8 mouse cellular contexts compared by ENCODE assay signal in the genomic region with DNA sequence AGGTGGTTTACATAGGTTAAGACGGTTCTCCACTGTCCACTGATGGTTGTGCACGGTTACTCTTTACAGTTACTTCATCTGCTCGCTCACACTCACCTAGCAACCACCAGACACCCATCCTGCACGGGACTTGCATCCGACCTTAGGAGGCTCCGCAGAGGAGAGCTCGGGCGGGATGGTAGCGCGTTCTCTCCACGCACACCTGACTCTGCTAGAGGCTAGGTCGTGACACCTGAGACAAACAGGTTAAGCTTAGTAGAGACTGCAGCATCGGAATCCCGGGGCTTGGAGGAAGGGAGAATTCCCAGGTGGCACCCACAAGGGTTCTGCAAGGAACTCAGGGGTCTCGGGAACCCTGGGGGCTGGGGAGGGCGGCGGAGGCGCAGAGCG. TPM values are rescaled to one million over a fixed set of nuclear protein-coding genes. Genes with fewer than 3 reads are reported as not detected.
DNase-seq lines count a peak whose midpoint lies in the region; ATAC-seq lines count a peak whose summit lies in the region.

A gene (plus strand): TSS at position 223 of the 390 bp plus-strand sequence.

- intact Hi-C loops in heart, postnatal 36 days (cut with DNase I), result loop anchor here (5.0 kb wide), 1 partner anchor 355 kb away; no protein-coding TSS in a partner anchor

- H3K9ac ChIP-seq in limb, embryonic 13.5 days, result peak within 1 kb of the TSS; percentile 98
- peak within 1 kb of the TSS; percentile 99 for H3K9ac ChIP-seq in neural tube, embryonic 12.5 days

- peak within 1 kb of the TSS; percentile 100 for H3K27ac ChIP-seq in forebrain, embryonic 10.5 days
- peak within 1 kb of the TSS; percentile 94 for H3K27ac ChIP-seq in limb, embryonic 13.5 days
- H3K27ac ChIP-seq in neural tube, embryonic 12.5 days, result peak within 1 kb of the TSS; percentile 83; the same call in 1 of the 2 replicates

- H3K36me3 ChIP-seq in forebrain, embryonic 10.5 days (replicated peaks), result peaks cover 31% of the 10 kb centered on the region
- peaks cover 25% of the 10 kb centered on the region for H3K36me3 ChIP-seq in limb, embryonic 13.5 days
- H3K36me3 ChIP-seq in neural tube, embryonic 12.5 days, result peaks cover 25% of the 10 kb centered on the region

- no peak for DNase-seq in heart, adult 18-20 months
- DNase-seq in heart, adult 11 months, result no peak
- DNase-seq in MEL-GATA-1-ER (ENCODE audit: extremely low read depth, low read depth), result peak; percentile 15
- no peak for DNase-seq in forebrain, embryonic 10.5 days (ENCODE audit: extremely low spot score, low spot score)
- DNase-seq in heart, postnatal 36 days, result no peak
- no peak for DNase-seq in spleen, adult 18-20 months

- 4% methylated on average over 19 of the region's 19 CpGs for WGBS in forebrain, embryonic 10.5 days
- 3% methylated on average over 19 of the region's 19 CpGs for WGBS in limb, embryonic 13.5 days
- 4% methylated on average over 19 of the region's 19 CpGs for whole genome bisulfite sequencing in neural tube, embryonic 12.5 days

- peak within 1 kb of the TSS; percentile 100 for H3K4me3 ChIP-seq in forebrain, embryonic 10.5 days
- peak within 1 kb of the TSS; percentile 87 for H3K4me3 ChIP-seq in limb, embryonic 13.5 days
- H3K4me3 ChIP-seq in neural tube, embryonic 12.5 days, result peak within 1 kb of the TSS; percentile 99

- H3K4me2 ChIP-seq in limb, embryonic 13.5 days (replicated peaks), result peak within 1 kb of the TSS; percentile 88
- peak within 1 kb of the TSS; percentile 88 for H3K4me2 ChIP-seq in neural tube, embryonic 12.5 days (replicated peaks)

- no peaks in the 10 kb centered on the region for H3K27me3 ChIP-seq in forebrain, embryonic 10.5 days (ENCODE audit: poor library complexity, severe bottlenecking)
- H3K27me3 ChIP-seq in limb, embryonic 13.5 days, result no peaks in the 10 kb centered on the region
- H3K27me3 ChIP-seq in neural tube, embryonic 12.5 days (replicated peaks), result no peaks in the 10 kb centered on the region

- no peaks in the 10 kb centered on the region for H3K9me3 ChIP-seq in forebrain, embryonic 10.5 days
- H3K9me3 ChIP-seq in limb, embryonic 13.5 days, result no peaks in the 10 kb centered on the region
- H3K9me3 ChIP-seq in neural tube, embryonic 12.5 days, result no peaks in the 10 kb centered on the region

- peaks cover 24% of the 10 kb centered on the region for H3K4me1 ChIP-seq in forebrain, embryonic 10.5 days
- H3K4me1 ChIP-seq in limb, embryonic 13.5 days, result peaks cover 18% of the 10 kb centered on the region
- H3K4me1 ChIP-seq in neural tube, embryonic 12.5 days, result peaks cover 19% of the 10 kb centered on the region

- ATAC-seq in limb, embryonic 13.5 days (ENCODE audit: low FRiP score, low read depth), result peak; percentile 52
- peak; percentile 19 for ATAC-seq in neural tube, embryonic 12.5 days (ENCODE audit: low FRiP score, low read depth)

RNA-seq across cellular contexts. Expression of the gene that starts here (rescaled TPM):
- 10 to 100 TPM; 65.5 to 68.2 TPM for total RNA-seq in heart, adult 18-20 months (2021)
- 272 TPM in 2 replicates for polyA plus RNA-seq in forebrain, embryonic 10.5 days (2016; fragmentation: Nextera tagmentation; extraction: Ambion mirVana)
- 10 to 100 TPM; 53.8 to 64.1 TPM for total RNA-seq in heart, postnatal 36 days (2021)
- polyA plus RNA-seq in limb, embryonic 13.5 days (2015; fragmentation: Nextera tagmentation; extraction: Ambion mirVana), result 214 and 224 TPM in 2 replicates
- polyA plus RNA-seq in neural tube, embryonic 12.5 days (2016; fragmentation: Nextera tagmentation; extraction: Ambion mirVana), result 299 and 318 TPM in 2 replicates
